Mouse (Mus musculus): ENCODE results near the gene Stk38. TPM values are rescaled to one million over a fixed set of nuclear protein-coding genes. Genes with fewer than 3 reads are reported as not detected.

Stk38 gene
- polyA plus RNA-seq, 1 experiment from 2014 or later = 121 TPM

DNA sequence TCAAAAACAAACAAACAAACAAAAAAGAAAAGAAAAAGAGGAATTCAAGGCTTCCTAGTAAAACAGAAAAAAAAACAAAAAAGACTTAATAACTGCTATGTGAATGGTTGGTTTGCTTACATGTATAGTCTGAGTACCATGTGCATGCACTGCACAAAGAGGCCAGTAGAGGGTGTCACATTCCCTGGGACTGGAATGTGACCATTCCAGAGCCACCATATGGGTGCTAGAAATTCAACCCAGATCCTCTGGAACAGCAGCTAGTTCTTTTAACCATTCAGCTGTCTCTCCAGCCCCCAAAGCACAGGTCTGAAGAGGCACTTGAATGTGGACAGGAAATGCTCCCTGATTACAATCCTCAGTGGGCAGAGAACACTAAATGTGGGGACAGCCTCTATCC is 21.0 kb downstream of the Stk38 start:
- no peaks in the 10 kb centered on the region for H3K9me3 ChIP-seq (replicated peaks; ENCODE audit: control insufficient read depth, low read length)
- no peak overlapping the region for H3K27ac ChIP-seq (replicated peaks; ENCODE audit: low read depth, low read length)
- H3K4me3 ChIP-seq (ENCODE audit: low read depth, low read length) = no peak overlapping the region
- peak; percentile 57 for DNase-seq (ENCODE audit: low spot score)
- no peaks in the 10 kb centered on the region for H3K27me3 ChIP-seq (ENCODE audit: control insufficient read depth, insufficient read depth, low read length)
- H3K4me1 ChIP-seq (ENCODE audit: control insufficient read depth, insufficient read depth, low read length) = no peaks in the 10 kb centered on the region
- no peaks in the 10 kb centered on the region; the same call in 1 of the 2 replicates for H3K36me3 ChIP-seq (replicated peaks; ENCODE audit: control insufficient read depth, insufficient read depth, low read depth, low read length)
- no peak for ATAC-seq (replicated peaks; ENCODE audit: insufficient number of reproducible peaks, low FRiP score, low TSS enrichment, low read depth)
- no peak overlapping the region for H3K9ac ChIP-seq (replicated peaks; ENCODE audit: low read length)
- no peak overlapping the region for H3K4me2 ChIP-seq (ENCODE audit: low read depth, low read length)

DNA sequence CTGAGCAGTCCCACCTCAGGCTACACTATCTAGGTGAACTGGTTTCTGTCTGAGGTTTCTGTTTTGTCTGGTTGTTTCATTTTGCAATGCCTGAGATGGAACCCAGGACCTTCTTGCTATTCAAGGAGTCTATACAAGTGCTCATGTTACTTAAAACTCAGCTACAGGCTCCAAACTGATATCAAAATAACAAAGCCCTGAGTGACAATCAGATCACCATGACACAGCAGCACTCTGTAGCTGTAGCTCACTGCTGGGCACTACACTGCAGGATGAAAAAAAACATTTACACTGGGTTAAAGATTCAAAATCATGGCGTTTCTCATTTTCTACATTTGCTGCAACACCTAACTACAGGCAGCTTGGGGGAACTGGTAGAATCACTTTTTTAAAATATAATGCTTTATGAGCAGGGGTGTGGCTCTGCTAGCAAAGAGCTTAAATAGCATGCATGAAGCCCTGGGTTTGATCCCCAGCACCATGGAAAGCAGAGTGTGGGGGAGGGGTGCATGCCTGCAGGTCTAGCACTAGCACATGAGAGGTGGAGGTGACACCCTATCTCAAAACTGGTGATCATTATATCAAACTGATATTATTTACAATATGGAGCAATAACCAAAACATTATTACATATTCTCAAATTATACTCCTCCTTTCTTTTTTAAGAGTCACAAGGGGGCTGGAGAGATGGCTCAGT is 22.9 kb downstream of the Stk38 start:
- no peak for ATAC-seq (replicated peaks; ENCODE audit: insufficient number of reproducible peaks, low FRiP score, low TSS enrichment, low read depth)
- H3K4me2 ChIP-seq (ENCODE audit: low read depth, low read length) = no peak overlapping the region
- H3K27me3 ChIP-seq (ENCODE audit: control insufficient read depth, insufficient read depth, low read length) = no peaks in the 10 kb centered on the region
- H3K27ac ChIP-seq (replicated peaks; ENCODE audit: low read depth, low read length) = no peak overlapping the region
- 79% methylated on average over 1 of the region's 1 CpGs for WGBS
- no peak overlapping the region for H3K4me3 ChIP-seq (ENCODE audit: low read depth, low read length)
- H3K4me1 ChIP-seq (ENCODE audit: control insufficient read depth, insufficient read depth, low read length) = no peaks in the 10 kb centered on the region
- DNase-seq (ENCODE audit: low spot score) = no peak
- H3K36me3 ChIP-seq (replicated peaks; ENCODE audit: control insufficient read depth, insufficient read depth, low read depth, low read length) = peaks cover 3% of the 10 kb centered on the region; the same call in 1 of the 2 replicates
- no peak overlapping the region for H3K9ac ChIP-seq (replicated peaks; ENCODE audit: low read length)
- H3K9me3 ChIP-seq (replicated peaks; ENCODE audit: control insufficient read depth, low read length) = no peaks in the 10 kb centered on the region

DNA sequence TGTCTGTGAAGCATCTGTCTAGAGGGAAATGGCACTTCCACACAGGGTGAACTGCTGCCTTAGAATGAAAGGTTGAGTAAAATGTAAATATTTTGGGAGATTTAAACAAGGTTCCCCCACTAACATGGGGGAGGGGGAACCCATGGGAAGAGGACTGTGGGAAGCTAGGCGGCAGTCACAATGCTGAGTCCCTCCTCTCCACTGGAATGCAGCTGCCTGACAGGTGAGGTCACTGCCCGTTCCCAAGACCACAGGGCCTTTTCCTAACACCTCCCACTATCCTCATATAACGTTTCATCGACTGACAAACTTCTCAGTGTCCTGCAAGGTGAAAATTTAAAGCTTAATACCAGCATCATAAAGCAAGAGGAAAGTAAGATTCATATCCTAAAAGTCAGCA is 25.2 kb downstream of the Stk38 start:
- Histone ChIP-seq H3K9ac (replicated peaks; ENCODE audit: low read length) (no peak overlapping the region), H3K4me1 (ENCODE audit: control insufficient read depth, insufficient read depth, low read length) (no peaks in the 10 kb centered on the region), H3K36me3 (replicated peaks; ENCODE audit: control insufficient read depth, insufficient read depth, low read depth, low read length) (peaks cover 3% of the 10 kb centered on the region; the same call in 1 of the 2 replicates), H3K4me2 (ENCODE audit: low read depth, low read length) (no peak overlapping the region), H3K9me3 (replicated peaks; ENCODE audit: control insufficient read depth, low read length) (no peaks in the 10 kb centered on the region), H3K4me3 (ENCODE audit: low read depth, low read length) (no peak overlapping the region), H3K27me3 (ENCODE audit: control insufficient read depth, insufficient read depth, low read length) (no peaks in the 10 kb centered on the region), H3K27ac (replicated peaks; ENCODE audit: low read depth, low read length) (no peak overlapping the region)
- ATAC-seq (replicated peaks; ENCODE audit: insufficient number of reproducible peaks, low FRiP score, low TSS enrichment, low read depth) (no peak), DNase-seq (ENCODE audit: low spot score) (no peak)
- 51% methylated on average over 4 of the region's 4 CpGs for WGBS

DNA sequence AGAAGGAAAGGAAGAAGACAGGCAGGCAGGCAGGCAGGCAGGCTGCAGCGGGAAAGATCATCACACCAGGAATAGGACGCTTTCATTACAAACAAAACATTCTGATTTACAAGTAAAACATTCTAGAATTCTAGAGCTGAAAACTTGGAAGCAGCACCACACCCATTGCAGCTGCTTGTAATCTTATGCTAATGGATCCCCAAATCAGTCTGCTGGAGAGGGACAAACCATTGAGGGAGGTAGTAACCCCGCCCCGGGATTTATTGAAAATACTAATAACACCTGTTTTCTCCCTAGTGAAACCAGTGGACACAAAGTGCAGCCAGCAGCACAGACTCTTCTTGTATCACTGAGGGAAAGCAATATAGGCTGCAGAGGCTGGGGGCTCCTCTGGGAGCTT is 26.7 kb downstream of the Stk38 start:
- Histone ChIP-seq H3K4me1 (ENCODE audit: control insufficient read depth, insufficient read depth, low read length) (no peaks in the 10 kb centered on the region), H3K4me3 (ENCODE audit: low read depth, low read length) (no peak overlapping the region), H3K9ac (replicated peaks; ENCODE audit: low read length) (no peak overlapping the region), H3K4me2 (ENCODE audit: low read depth, low read length) (no peak overlapping the region), H3K27ac (replicated peaks; ENCODE audit: low read depth, low read length) (no peak overlapping the region), H3K27me3 (ENCODE audit: control insufficient read depth, insufficient read depth, low read length) (no peaks in the 10 kb centered on the region), H3K9me3 (replicated peaks; ENCODE audit: control insufficient read depth, low read length) (no peaks in the 10 kb centered on the region), H3K36me3 (replicated peaks; ENCODE audit: control insufficient read depth, insufficient read depth, low read depth, low read length) (peaks cover 3% of the 10 kb centered on the region; the same call in 1 of the 2 replicates)
- DNase-seq (ENCODE audit: low spot score) (no peak), ATAC-seq (replicated peaks; ENCODE audit: insufficient number of reproducible peaks, low FRiP score, low TSS enrichment, low read depth) (no peak)
- 88% methylated on average over 4 of the region's 4 CpGs for WGBS

DNA sequence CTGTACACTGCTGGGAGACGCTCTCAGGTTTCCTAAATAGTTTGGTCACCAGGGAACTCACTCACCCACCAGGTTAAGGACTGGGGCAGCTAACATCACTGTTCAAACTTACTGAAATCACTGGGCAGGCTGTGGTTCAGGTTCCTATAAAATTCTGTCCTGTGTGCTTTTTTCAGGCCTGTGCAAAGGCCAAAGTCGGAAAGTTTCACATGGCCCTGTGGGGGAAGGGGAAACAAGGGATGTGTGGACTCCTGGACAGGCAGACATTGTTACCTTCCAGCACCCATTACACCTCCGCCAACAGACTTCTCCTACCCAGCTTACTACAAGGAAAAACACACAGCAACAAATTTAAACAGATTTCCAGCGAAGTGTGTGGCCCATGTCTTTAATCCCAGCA is 28.7 kb downstream of the Stk38 start:
- Histone ChIP-seq H3K27me3 (ENCODE audit: control insufficient read depth, insufficient read depth, low read length) (no peaks in the 10 kb centered on the region), H3K36me3 (replicated peaks; ENCODE audit: control insufficient read depth, insufficient read depth, low read depth, low read length) (peaks cover 3% of the 10 kb centered on the region; the same call in 1 of the 2 replicates), H3K4me3 (ENCODE audit: low read depth, low read length) (no peak overlapping the region), H3K27ac (replicated peaks; ENCODE audit: low read depth, low read length) (no peak overlapping the region), H3K9me3 (replicated peaks; ENCODE audit: control insufficient read depth, low read length) (no peaks in the 10 kb centered on the region), H3K4me2 (ENCODE audit: low read depth, low read length) (no peak overlapping the region), H3K4me1 (ENCODE audit: control insufficient read depth, insufficient read depth, low read length) (no peaks in the 10 kb centered on the region), H3K9ac (replicated peaks; ENCODE audit: low read length) (no peak overlapping the region)
- DNase-seq (ENCODE audit: low spot score) (no peak), ATAC-seq (replicated peaks; ENCODE audit: insufficient number of reproducible peaks, low FRiP score, low TSS enrichment, low read depth) (no peak)
- WGBS = 84% methylated on average over 4 of the region's 4 CpGs

DNA sequence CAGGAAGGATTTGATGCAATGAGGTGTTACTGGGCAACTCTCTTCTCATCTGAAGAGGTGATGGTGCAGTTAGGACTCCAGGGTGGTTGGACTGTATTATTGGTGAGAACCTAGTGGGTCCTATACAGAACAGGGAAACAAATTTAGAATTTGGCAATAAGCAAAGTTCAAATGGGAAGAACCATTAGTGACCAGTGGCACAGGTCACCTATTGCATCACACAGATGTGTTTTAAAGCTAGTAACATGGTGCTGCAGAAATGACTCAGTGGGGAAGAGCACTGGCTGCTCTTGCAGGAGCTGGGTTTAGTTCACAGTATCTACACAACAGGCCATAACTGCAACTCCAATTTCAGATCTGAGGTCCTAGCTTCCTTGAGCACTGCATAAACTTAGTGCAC is 37.7 kb downstream of the Stk38 start:
- no peaks in the 10 kb centered on the region for H3K4me1 ChIP-seq (ENCODE audit: control insufficient read depth, insufficient read depth, low read length)
- DNase-seq (ENCODE audit: low spot score) (no peak), ATAC-seq (replicated peaks; ENCODE audit: insufficient number of reproducible peaks, low FRiP score, low TSS enrichment, low read depth) (no peak)
- no peak overlapping the region for H3K4me3 ChIP-seq (ENCODE audit: low read depth, low read length)
- no peaks in the 10 kb centered on the region for H3K9me3 ChIP-seq (replicated peaks; ENCODE audit: control insufficient read depth, low read length)
- H3K36me3 ChIP-seq (replicated peaks; ENCODE audit: control insufficient read depth, insufficient read depth, low read depth, low read length) = peaks cover 7% of the 10 kb centered on the region
- no peak overlapping the region for H3K9ac ChIP-seq (replicated peaks; ENCODE audit: low read length)
- no peaks in the 10 kb centered on the region for H3K27me3 ChIP-seq (ENCODE audit: control insufficient read depth, insufficient read depth, low read length)
- no peak overlapping the region for H3K27ac ChIP-seq (replicated peaks; ENCODE audit: low read depth, low read length)
- no peak overlapping the region for H3K4me2 ChIP-seq (ENCODE audit: low read depth, low read length)

DNA sequence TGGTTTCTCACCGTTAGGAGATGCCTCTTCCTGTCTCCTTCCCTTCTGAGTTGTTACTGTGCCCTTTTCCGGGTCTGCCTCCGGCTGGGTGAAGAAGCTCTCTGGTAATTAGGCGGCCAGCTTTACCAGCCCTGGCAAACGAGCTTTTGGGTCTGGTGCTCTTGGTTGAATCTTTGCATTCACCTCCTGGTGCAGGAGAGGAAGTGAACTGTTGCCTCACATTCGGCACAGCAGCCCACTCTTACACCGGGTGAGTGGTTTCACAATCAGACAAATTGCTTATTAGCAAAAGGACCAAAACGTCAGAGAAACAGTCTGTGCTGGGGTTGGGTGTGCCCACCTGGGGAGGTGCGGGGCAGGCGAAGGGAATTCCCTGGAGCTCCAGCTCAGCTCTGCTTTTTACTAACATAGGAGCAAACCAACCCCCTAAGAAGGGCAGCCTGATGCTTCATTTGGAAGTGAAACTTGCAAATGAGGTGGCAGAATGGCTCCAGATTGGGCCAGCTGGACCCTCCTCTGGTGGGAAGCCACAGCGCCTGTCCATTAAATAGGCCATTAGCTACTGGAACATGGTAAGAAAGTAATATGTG is 40.7 kb downstream of the Stk38 start:
- DNase-seq (ENCODE audit: low spot score) (no peak), ATAC-seq (replicated peaks; ENCODE audit: insufficient number of reproducible peaks, low FRiP score, low TSS enrichment, low read depth) (no peak)
- H3K9me3 ChIP-seq (replicated peaks; ENCODE audit: control insufficient read depth, low read length) = no peaks in the 10 kb centered on the region
- H3K4me1 ChIP-seq (ENCODE audit: control insufficient read depth, insufficient read depth, low read length) = no peaks in the 10 kb centered on the region
- H3K9ac ChIP-seq (replicated peaks; ENCODE audit: low read length) = no peak overlapping the region
- H3K36me3 ChIP-seq (replicated peaks; ENCODE audit: control insufficient read depth, insufficient read depth, low read depth, low read length) = peaks cover 19% of the 10 kb centered on the region
- no peak overlapping the region for H3K4me3 ChIP-seq (ENCODE audit: low read depth, low read length)
- WGBS = 84% methylated on average over 11 of the region's 11 CpGs
- H3K27ac ChIP-seq (replicated peaks; ENCODE audit: low read depth, low read length) = no peak overlapping the region
- no peaks in the 10 kb centered on the region for H3K27me3 ChIP-seq (ENCODE audit: control insufficient read depth, insufficient read depth, low read length)
- no peak overlapping the region for H3K4me2 ChIP-seq (ENCODE audit: low read depth, low read length)

DNA sequence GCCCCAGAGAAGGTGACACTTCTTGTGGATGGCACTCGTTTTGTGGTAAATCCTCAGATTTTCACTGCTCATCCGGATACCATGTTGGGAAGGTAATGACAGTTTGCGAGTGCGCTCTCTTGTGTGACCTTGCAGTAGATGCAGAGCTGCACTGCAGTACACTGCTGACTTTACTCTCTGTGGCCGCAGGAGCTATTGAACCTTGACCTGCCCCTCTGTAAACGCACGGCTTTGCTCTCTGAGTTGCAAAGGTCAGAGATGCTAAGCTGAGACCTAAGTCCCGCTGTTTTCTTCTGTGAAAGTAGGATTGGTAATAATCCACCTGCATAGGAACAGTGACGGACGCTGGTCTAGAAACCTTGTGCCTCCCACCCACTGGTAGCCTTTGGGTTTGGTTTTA is 46.2 kb downstream of the Stk38 start:
- Histone ChIP-seq H3K27ac (replicated peaks; ENCODE audit: low read depth, low read length) (no peak overlapping the region), H3K27me3 (ENCODE audit: control insufficient read depth, insufficient read depth, low read length) (no peaks in the 10 kb centered on the region), H3K4me3 (ENCODE audit: low read depth, low read length) (no peak overlapping the region), H3K4me1 (ENCODE audit: control insufficient read depth, insufficient read depth, low read length) (no peaks in the 10 kb centered on the region), H3K9ac (replicated peaks; ENCODE audit: low read length) (no peak overlapping the region; the same call in 1 of the 2 replicates), H3K4me2 (ENCODE audit: low read depth, low read length) (no peak overlapping the region), H3K36me3 (replicated peaks; ENCODE audit: control insufficient read depth, insufficient read depth, low read depth, low read length) (peaks cover 19% of the 10 kb centered on the region), H3K9me3 (replicated peaks; ENCODE audit: control insufficient read depth, low read length) (no peaks in the 10 kb centered on the region)
- DNase-seq (ENCODE audit: low spot score) = no peak
- WGBS = 84% methylated on average over 10 of the region's 10 CpGs
- no peak for ATAC-seq (replicated peaks; ENCODE audit: insufficient number of reproducible peaks, low FRiP score, low TSS enrichment, low read depth)

All from embryonic facial prominence, embryonic 11.5 days (tissue).